Mouse (Mus musculus) megakaryocyte, embryonic 14.5 days (primary cell): ENCODE measurements around the gene Trcg1.

ENCODE experiments used
- FLI1 ChIP-seq: IDR thresholded peaks from 2 replicates; pipeline ENCODE4 v1.6.1; 2012; ENCODE audit warnings: low read length, inconsistent platforms, mixed read lengths
- GATA1 ChIP-seq: IDR thresholded peaks from 3 replicates; pipeline ENCODE4 v1.6.1; 2012; ENCODE audit warnings: mixed read lengths, low read length, inconsistent platforms, borderline replicate concordance

- TF ChIP-seq GATA1 (no peak), FLI1 (no peak)
Observed at GRCm38 (mm10) chr9:57254823-57255495, 18.6 kb downstream of the Trcg1 start.
